Mouse (Mus musculus): ENCODE results near the gene 4930404N11Rik.

Gene 4930404N11Rik

DNA sequence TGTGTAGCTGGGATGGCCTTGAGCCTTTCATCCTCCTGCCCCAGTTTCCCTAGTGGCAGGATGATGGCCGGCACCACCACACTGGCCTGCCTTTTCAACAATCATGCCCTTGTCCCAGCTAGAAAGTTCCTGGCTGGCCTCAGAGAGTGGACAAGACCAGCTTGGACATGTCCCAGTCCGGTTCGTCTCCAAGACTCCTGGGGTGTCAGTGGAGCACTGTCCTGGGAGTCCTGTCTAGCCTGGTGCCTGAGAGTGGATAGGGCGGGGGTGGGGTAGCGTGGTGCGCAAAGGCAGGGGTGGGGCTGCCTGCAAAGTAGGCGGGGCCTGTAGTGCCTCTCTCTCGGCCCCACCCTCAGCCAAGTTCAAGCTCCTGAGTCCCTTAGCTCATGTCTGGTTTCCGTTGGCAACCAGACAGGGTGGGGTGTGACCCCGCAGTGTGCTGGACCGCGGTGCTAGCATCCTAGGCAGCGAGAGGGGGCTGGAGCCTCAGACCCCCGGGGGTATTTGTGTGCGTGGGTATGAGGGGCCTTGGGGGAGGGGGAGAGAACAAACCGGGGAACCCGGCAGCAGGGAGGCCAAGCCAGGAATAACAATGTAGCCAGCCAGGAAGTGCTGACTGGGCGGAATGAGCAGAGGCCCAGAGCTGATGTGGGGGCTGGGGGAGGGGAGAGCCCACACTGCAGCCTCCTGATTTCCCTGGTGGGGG lies 36.1 kb upstream of the 4930404N11Rik start:
- DNase-seq: no peak

DNA sequence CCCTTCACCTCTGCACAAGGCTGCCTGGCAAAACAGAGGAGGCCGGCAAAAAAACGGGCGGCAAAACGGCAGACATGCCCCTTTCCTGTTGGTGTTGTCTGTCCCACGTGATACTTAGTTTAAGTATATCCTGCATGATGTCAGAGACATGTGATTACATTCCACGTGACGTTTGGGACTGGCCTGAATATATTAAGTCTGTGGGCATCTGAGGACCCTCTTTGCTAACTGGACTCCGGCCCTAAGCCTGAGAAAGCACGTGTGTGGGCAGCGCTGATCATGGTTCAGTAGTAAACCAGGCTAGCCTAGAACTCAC lies 35.5 kb upstream of the 4930404N11Rik start:
- no peak for DNase-seq

DNA sequence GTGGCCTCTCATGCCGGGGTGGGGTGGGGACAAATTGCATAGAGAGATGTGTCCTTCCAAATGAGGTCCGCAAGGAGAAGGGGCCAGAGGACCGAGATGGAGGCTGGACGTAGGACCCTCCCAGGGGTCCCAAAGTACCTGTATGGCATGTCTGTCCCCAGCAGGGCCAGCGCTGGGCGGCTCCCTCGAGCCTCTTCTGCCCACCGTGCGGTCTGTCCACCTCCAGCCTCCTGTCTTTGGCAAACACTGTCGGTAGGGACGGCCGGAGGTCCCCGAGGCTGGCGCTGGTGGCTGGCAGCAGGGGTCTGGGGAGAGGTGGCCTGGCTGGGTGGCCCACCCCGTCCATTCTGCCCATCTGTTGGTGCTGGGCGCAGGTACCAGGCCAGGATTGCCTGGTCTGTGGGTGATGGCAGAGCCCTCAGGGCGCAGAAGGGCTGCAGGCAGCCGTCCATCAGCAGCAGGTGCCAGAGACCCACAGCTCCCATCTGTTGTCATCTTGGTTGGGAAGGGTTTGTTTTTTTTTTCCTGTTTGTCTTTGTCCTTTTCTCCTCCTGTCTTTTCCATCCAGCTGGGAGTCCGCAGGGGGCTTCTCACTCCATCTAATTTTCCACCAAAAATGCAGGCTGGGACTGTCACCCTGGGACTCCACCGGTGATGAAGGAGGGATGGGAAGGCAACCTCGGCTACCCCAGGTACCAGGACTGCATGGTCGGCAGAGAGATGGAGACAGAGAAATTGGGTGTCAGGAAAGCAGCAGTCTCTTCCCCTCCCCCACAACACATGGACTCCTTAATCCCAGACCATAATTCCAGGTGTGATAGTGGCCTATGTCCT lies 35.0 kb upstream of the 4930404N11Rik start:
- no peak for DNase-seq

DNA sequence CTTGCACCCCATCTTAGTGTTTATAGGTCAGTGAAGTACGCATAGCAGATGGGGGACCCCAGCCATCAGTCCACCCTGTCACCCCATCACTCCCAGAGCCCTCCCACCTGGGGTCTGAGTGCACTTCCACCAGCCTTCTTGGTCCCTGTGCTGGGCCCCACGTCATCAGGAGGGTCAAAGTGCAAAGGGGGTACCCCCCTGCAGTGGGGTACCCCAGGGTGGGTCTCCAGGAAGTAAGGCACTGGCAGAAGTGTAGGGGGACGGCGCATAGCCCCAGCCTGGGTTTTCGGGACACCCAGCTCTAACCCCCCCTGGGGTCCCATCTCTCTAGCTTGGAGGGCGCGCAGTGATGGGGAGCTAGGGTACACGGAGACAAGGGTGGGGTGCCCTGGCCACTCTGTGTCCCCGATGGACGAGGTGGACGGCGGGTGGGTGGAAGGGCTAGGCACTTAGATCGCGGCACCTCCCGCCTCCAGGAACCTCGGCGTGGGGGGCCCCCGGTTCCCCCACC lies 34.2 kb upstream of the 4930404N11Rik start:
- no peak for DNase-seq

DNA sequence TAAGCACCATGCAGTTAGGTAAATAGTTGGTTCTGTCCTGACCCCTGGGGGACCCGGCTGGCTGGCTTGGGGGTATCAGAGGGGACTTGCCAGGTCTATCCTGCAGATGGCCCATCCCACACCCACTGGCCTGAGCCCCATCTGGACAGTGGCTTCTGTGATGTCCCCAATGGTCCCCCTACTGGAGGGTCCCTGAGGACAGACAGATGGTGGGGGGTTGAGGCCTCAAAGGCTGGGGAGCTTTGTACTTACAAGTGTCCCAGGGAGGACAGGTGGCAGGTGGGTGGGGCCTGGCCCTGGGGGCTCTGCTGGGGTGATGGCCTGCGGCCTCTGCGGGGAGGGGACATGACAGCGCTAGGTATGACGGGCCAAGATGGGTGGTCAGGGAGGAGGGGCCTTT lies 33.7 kb upstream of the 4930404N11Rik start:
- no peak for DNase-seq

DNA sequence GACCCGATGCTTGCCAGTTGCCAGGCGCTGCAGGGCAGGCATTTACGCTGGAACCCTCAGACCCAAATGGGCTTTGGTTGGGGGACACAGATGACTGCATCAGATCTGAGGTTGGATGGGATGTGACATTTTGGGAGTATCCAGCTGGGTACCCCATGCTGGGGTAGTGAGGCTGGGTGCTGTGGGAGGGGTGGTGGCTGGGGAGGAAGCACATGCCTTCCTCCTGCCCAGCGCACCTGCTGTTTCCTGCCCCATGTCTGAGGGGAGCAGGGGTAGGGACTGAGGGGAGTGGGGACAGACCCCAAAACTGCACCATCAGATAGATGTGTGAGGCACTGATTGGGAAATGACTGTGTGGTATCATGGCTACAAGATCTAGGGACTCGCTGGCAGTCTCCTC lies 31.1 kb upstream of the 4930404N11Rik start:
- peak; percentile 54 for DNase-seq

DNA sequence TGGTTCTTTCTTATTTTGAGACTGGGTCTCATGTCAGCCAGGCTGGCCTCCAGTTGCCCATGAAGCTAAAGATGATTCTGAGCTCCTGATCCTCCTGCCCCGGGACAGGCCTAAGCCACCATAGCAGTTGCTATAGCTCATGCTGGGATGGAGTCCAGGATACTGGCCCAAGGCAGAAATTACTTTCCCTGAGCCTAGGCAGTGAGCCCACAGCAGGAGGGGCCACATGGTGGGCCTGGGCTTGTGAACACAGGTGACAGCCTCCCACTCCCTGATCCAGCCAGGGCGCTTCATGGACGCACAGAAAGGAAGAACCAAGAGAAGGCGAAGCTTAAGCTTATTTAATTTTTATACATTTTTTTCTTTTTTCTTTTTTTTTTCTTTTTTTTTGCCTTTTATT lies 30.2 kb upstream of the 4930404N11Rik start:
- DNase-seq: no peak

DNA sequence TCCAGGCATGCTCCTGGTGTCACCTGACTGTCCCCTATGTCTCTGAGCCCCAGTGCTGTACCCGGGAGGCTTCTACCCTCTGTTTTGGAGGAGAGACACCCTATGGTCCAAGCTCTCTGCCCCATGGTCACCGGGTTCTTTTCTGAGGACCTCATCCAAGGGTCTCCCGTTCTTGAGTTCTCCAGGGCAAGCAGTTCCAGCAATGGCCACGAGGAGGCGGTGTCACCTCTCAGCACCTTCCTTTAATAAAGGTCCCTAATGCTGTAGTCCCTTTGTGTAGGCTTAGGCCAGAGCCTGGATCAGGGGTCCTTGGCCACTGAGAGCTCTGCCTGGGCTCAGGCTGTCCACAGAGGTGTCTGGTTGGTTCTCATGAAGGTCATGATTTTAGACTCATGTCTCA lies 29.5 kb upstream of the 4930404N11Rik start:
- peak; percentile 74 for DNase-seq

DNA sequence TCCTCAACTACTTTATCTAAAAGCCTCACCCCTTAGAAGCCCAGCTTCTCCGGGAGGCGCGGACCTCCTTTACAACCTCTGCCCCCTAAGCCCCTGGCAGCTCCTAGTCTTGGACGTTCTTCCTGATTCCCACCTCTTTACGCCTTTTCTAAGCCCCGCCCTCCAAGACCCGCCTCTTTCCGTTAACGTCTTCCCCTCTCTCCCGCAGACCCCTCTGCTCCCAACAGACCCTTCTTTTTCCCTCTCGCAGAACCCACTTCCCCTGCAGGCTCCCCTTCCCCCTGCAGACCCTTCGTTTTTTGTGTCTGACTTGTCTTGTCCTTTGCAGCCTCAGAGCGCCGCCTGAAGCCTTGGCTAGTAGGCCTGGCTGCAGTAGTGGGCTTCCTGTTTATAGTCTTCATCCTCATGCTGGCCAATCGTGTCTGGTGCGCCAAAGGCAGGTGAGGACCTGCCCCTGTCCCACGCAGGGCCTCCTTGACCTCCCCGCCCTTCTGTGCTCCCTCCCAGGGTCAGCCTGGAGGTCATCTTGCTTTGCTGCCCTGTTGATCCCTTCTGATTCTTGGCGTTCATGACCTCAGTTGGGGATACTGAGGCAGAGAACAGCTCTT lies 27.9 kb upstream of the 4930404N11Rik start:
- DNase-seq: peak; percentile 77

DNA sequence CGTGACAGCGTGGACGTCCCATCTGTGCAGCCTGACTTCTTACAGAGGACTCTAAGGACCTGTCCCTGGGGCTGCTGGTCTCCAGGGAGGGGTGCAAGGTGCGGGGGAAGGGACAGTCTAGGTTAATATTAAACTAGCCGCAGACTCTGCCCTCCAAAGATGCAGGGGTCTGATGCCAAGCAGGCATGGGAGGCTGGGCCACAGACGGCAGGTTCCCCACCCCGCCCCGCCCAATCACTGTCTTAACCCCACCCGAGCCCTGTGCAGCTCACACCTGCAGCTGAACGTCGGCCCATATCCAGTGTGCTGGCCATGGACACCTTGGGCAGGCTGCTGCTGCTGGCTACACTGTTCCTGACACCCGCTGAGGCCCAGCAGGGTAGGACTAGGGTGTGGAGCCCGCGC lies 27.2 kb upstream of the 4930404N11Rik start, which contains the start of gene Smim24:
Gene Smim24, plus strand, starts transcription at position 271 of the 405 bp plus-strand sequence.
- DNase-seq: peak; percentile 25

DNA sequence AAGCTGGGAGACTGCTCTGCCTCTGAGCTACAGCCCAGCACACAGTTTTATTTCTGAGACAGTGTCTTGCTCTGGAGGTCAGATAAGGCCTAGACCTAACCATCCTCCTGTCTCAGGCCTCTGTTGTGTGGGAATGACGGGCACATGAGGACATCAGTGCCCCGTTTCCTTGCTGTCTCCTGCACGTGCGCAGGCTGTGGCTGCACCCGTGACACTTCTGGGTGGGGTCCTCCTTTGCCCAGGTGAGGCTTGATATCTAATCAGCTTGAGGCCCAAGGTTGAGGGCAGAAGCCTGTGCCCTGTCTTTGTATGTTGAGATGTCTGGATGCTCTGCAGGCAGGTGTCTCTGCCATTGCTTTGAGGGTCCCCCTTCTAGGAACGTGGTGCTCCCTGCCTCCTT lies 26.7 kb upstream of the 4930404N11Rik start:
- DNase-seq: no peak

DNA sequence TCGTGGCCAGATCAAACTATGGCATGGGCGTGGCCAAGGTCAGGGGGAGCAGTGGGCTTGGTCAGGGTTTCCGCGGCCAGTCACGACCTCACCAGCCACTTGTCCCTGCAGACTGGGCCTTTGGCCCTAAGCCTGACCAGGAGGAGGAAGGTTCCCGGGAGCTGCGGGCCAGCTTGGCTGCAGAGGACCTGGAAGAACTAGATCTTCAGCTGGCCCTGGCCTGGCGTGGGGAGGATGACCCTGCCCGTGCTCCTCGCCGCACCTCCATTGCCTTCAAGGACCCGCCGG lies 25.0 kb upstream of the 4930404N11Rik start:
- no peak for DNase-seq

DNA sequence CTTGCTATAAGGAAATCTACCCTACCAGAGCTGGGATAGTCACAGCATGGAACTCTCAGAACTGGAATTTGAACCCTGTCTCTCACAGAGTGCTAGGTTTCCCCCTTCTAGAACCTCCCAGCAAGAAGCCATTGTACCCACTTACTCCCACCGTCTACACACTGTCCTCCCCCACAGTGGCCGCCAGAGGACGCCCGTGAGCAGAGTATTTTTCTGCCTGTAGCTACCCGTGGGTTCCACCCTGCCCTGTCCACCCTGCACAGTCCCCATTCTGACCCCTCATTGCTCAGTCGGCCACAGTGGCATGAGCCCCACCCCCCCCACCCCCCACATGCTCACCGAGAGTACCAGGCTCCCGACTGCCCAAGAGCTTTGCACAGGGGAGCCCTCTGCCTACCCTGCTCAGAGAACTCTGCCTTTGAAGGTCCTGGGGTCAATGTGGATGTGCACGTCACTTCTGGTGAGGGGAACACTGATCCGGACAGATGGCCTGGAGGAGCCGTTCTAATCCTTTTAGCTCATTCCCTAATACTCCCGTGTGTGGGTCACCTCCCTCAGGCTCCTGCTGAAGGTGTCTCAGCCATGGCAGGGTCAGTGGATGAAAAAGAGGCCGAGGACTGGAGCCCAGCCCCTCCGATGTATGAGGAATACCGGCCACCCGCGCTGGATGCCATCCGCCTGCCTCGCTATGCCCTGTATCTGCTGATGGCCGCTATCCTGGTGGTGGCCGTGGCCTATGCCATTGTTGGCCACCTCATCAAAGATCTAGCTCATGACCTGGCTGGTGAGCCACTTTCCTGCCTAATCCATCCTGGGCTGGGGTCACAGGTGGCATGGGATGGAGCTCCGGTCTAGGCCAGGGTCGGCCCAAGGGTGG lies 24.4 kb upstream of the 4930404N11Rik start:
- peak; percentile 78 for DNase-seq

DNA sequence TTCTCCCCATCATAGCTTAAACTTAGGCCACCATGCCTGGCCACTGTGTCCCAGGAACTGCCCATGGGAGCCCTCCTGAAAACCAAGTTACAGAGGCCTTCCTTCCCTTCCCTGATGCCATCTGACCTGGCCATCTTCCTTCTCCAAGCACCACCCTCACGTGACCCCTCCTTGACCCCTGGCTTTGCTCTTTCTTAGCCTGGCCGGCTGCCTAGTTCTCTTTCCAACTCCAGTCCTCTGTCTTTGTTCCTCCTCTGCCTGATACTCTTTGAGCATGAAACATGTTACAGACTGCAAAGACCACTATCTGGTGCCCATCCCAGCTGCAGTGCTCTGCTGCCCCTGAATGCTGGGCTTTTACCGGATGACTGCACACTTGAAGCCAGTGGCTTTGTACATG lies 23.8 kb upstream of the 4930404N11Rik start:
- DNase-seq: no peak

DNA sequence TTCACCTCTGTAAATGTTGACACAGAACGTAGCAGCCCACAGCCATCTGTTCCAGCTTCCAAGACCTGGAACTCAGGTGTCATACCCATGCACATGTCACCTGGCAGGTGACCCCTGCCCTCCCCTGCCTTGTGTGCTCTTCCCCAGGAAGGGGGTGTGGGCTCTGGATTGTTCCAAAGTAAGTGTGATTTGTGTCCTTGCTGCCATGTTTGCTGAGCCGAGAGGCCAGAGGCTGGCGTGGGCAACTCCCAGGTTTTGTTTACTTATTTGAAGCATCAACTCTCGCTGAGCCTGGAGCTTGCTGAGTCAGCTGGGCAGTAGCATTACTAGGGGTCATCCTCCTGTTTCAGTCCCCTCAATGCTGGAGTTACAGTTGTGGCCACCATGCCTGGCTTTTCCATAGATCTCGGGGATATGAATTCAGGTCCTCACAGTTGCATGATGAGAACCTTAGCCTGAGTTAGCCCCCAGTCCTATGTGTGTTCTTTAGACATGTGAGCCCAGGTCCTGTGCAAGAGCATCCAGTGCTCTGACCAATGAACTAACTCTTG lies 23.0 kb upstream of the 4930404N11Rik start, which contains the start of gene Gm48552:
Gene Gm48552, plus strand, starts transcription at position 501 of the 551 bp plus-strand sequence.
- DNase-seq: no peak

DNA sequence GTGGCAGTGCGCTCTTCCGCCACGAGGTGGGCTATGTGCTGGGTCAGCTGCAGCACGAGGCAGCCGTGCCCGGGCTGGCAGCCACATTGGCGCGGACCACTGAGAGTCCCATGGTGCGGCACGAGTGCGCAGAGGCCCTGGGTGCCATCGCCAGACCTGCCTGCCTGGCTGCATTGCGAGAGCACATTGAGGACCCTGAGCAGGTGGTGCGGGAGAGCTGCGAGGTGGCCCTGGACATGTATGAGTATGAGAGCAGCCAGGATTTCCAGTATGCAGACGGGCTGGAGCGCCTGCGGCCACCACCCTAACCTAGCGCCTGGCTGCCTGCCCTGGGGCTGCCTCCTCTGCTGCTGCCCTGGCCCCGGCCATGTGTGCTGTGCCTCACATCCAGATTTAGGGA lies 22.1 kb upstream of the 4930404N11Rik start:
- DNase-seq: no peak

DNA sequence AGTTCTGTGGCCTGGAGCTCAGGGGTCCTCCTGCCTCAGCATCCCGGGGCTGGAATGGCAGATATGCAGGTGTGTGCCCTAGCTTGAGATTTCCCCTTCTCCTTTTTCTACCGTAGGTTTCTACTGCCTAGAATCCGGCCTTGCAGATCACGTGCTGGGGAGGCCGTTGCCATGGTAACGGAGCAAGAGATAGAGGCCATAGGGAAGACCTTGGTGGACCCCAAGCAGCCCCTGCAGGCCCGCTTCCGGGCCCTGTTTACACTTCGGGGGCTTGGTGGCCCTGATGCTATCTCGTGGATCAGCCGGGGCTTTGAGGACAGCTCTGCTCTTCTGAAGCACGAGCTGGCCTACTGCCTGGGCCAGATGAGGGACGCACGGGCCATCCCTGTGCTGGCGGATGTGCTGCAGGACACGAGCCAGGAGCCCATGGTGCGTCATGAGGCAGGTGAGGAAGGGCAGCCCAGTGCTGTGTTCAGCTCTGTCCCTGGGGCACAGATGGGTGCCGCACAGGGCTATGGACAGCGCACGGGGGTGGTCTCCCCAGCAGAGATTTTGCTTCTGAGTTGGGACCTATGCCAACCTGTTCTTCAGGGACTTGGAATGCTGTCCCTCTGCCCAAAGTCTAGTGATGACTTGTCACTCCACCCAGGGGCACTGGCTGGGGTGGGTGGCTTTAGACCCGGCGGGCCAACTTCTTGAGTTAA lies 20.1 kb upstream of the 4930404N11Rik start:
- no peak for DNase-seq

DNA sequence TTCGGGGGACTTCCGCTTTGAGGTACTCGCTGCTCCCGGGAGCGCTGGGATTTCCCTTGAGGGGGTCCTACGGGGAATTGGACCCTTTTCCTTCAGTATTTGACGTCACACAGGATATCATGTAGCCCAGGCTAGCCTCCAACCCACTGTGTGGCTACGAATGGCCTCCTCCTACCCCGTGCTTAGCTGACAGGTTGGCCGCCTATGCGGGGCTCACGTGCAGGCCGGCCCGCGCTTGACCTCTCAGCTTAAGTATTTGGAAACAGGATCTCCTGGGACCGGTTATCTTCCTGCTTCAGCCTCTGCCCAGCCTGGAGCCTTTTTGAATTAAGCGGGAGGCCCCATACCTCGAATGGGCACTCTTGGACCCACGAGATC lies 19.0 kb upstream of the 4930404N11Rik start:
- no peak for DNase-seq

DNA sequence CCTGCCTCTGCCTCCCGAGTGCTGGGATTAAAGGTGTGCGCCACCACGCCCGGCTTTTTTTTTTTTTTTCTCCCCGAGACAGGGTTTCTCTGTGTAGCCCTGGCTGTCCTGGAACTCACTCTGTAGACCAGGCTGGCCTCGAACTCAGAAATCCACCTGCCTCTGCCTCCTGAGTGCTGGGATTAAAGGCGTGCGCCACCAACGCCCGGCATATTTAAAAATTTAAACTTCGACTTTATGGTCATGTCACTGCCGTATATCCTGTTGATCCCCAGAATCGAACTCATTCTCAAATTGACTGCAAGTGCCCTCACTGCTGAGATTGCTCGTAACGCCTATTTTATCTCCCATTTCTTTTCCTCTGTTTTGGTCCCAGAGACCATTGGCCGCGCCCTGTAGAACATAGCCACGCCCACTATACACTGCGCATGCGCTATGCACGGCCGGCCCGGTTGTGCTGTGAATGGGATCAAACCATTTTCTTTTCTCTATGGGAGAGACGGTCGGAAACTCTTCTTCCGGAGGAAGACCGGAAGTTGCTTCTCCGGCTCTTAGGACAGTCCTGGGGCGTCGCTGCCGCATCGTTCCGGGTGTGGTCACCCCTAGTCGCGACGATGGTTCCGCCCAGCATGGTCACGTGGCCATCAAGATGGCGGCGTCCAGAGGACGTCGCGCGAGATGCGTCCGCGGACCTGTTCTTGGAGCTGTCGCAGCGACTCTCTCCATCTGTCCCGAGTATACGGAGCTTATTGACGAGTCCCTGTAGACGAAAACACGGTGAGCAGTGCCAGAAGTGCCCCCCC lies 18.4 kb upstream of the 4930404N11Rik start, which contains the start of the genes Dohh and Gm48551:
Gene Dohh, plus strand, starts transcription at position 627 of the 803 bp plus-strand sequence.
Gene Gm48551, plus strand, starts transcription at position 665 of the 803 bp plus-strand sequence.
- peak; percentile 98 for DNase-seq

DNA sequence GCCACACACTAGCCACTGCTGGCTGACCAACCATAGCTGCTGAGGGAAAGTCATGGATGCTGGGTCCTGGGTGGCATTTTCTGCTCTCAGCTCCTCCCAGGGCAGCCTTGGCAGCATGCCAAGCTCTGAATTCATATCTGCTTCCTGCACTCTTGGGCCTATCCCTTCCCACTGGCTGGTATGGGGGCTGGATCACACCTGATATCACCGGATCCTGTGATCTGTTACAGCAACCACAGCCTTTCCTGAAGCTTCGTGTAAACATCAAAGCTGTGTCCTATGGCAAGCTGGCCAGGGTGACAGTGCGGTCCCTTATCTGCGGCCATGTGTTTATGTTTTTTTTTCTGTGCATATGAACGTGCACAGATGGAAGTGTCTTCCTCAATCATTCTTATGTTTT lies 16.4 kb upstream of the 4930404N11Rik start:
- DNase-seq: no peak
